Mouse (Mus musculus): ENCODE data around the gene Bpifb1. TPM values are rescaled to one million over a fixed set of nuclear protein-coding genes. Genes with fewer than 3 reads are reported as not detected.
"Not testable (repeated sequence)": the region's sequence is repeated elsewhere in the genome, so short reads cannot be mapped to it uniquely, and the experiment has no call there.

Bpifb1 gene
- polyA plus RNA-seq, 1 experiment from 2014 or later, result not detected

- H3K4me3 ChIP-seq; H3K9me3 ChIP-seq (replicated peaks); ATAC-seq; H3K9ac ChIP-seq; H3K27me3 ChIP-seq; H3K4me2 ChIP-seq; H3K4me1 ChIP-seq; H3K27ac ChIP-seq; H3K36me3 ChIP-seq (ENCODE audit: poor library complexity, severe bottlenecking): not testable (repeated sequence)
- 85% methylated on average over 5 of the region's 5 CpGs for WGBS
Observed at GRCm38 (mm10) chr2:154257554-154257953, 66.9 kb downstream of the Bpifb1 start, which contains the start of gene Bpifb9a. Gene Bpifb9a, plus strand, starts transcription at chr2:154257854.

GRCm38 (mm10) chr2:154264397-154264796 lies 73.8 kb downstream of the Bpifb1 start:
- not testable (repeated sequence) for H3K4me1 ChIP-seq; H3K27me3 ChIP-seq; H3K4me3 ChIP-seq; H3K9ac ChIP-seq; H3K36me3 ChIP-seq (ENCODE audit: poor library complexity, severe bottlenecking); ATAC-seq; H3K27ac ChIP-seq; H3K4me2 ChIP-seq; H3K9me3 ChIP-seq (replicated peaks)
- 90% methylated on average over 3 of the region's 3 CpGs for WGBS

Other genes with a start within 250 kb of the Bpifb1 start
- gene Bpifa6, start 215.9 kb upstream of the Bpifb1 start, polyA plus RNA-seq (2015; fragmentation: Nextera tagmentation; extraction: Ambion mirVana), result not detected in 2 replicates
- not detected in 2 replicates for gene Bpifa2, start 182.6 kb upstream of the Bpifb1 start, polyA plus RNA-seq (2015; fragmentation: Nextera tagmentation; extraction: Ambion mirVana)
- gene Bpifa3, start 60.5 kb upstream of the Bpifb1 start, polyA plus RNA-seq (2015; fragmentation: Nextera tagmentation; extraction: Ambion mirVana), result not detected in 2 replicates
- not detected in 2 replicates for gene Bpifa1, start 47.9 kb upstream of the Bpifb1 start, polyA plus RNA-seq (2015; fragmentation: Nextera tagmentation; extraction: Ambion mirVana)
- gene Bpifa5, start 28.2 kb upstream of the Bpifb1 start, polyA plus RNA-seq (2015; fragmentation: Nextera tagmentation; extraction: Ambion mirVana), result not detected in 2 replicates
- gene Bpifb5, start 32.9 kb downstream of the Bpifb1 start, polyA plus RNA-seq (2015; fragmentation: Nextera tagmentation; extraction: Ambion mirVana), result not detected in 2 replicates
- gene Bpifb9a, start 67.0 kb downstream of the Bpifb1 start, polyA plus RNA-seq (2015; fragmentation: Nextera tagmentation; extraction: Ambion mirVana), result not detected in 2 replicates
- not detected in 2 replicates for gene Bpifb9b, start 116.4 kb downstream of the Bpifb1 start, polyA plus RNA-seq (2015; fragmentation: Nextera tagmentation; extraction: Ambion mirVana)
- 16.0 and 17.4 TPM in 2 replicates for gene Cdk5rap1, start 182.2 kb downstream of the Bpifb1 start, polyA plus RNA-seq (2015; fragmentation: Nextera tagmentation; extraction: Ambion mirVana)
- 3.8 and 4.1 TPM in 2 replicates for gene Snta1, start 217.3 kb downstream of the Bpifb1 start, polyA plus RNA-seq (2015; fragmentation: Nextera tagmentation; extraction: Ambion mirVana)
- 69.4 and 79.1 TPM in 2 replicates for gene Cbfa2t2, start 245.7 kb downstream of the Bpifb1 start, polyA plus RNA-seq (2015; fragmentation: Nextera tagmentation; extraction: Ambion mirVana)

Measured in forebrain, embryonic 13.5 days (tissue).